Mouse (Mus musculus) forebrain, postnatal 0 days (tissue): ENCODE results near the gene Wdr64. TPM values are rescaled to one million over a fixed set of nuclear protein-coding genes. Genes with fewer than 3 reads are reported as not detected.

Experiments
- ATAC-seq: fragments of 200-750 bp; cut with Nextera tagmentation; 2 replicates; pipeline ENCODE4 v1.8.0; 2017; ENCODE audit warnings: mild to moderate bottlenecking, moderate library complexity
- DNase-seq: peaks from one replicate; pipeline ENCODE4 v3.0.0-alpha.2; 2015
- H3K27ac ChIP-seq: fragments of 300-500 bp; sonication (generic); 2 replicates; pipeline ENCODE4 v1.5.1; 2014; ENCODE audit warnings: low read depth, mild to moderate bottlenecking, antibody characterized with exemption, low read length, moderate library complexity, mixed read lengths
- H3K27me3 ChIP-seq: fragments of 300-500 bp; sonication (generic); 2 replicates; pipeline ENCODE4 v1.6.1; 2014; ENCODE audit warnings: mild to moderate bottlenecking, low read length, mixed read lengths; ENCODE audit not compliant: insufficient read depth
- H3K36me3 ChIP-seq: fragments of 300-500 bp; sonication (generic); 2 replicates; pipeline ENCODE4 v1.6.1; 2014; ENCODE audit warnings: mild to moderate bottlenecking, moderate library complexity; ENCODE audit not compliant: insufficient read depth
- H3K4me1 ChIP-seq: fragments of 300-500 bp; sonication (generic); 2 replicates; pipeline ENCODE4 v1.6.1; 2014; ENCODE audit warnings: antibody characterized with exemption; ENCODE audit not compliant: insufficient read depth
- H3K4me2 ChIP-seq: fragments of 300-500 bp; sonication (generic); 2 replicates; pipeline ENCODE4 v1.6.1; 2014; ENCODE audit warnings: low read depth, mild to moderate bottlenecking, moderate library complexity
- H3K4me3 ChIP-seq: fragments of 300-500 bp; sonication (generic); 2 replicates; pipeline ENCODE4 v1.5.1; 2014; ENCODE audit warnings: low read depth, low read length, mixed read lengths
- H3K9ac ChIP-seq: fragments of 300-500 bp; sonication (generic); 2 replicates; pipeline ENCODE4 v1.6.1; 2014; ENCODE audit warnings: mild to moderate bottlenecking
- H3K9me3 ChIP-seq: fragments of 300-500 bp; sonication (generic); 2 replicates; pipeline ENCODE4 v1.6.1; 2016; ENCODE audit warnings: low read length
- CTCF ChIP-seq: sonication (generic); IDR thresholded peaks from 2 replicates; pipeline ENCODE4 v1.5.1; 2016; ENCODE audit warnings: antibody characterized with exemption, control low read depth, low read depth
- WGBS: fragments of 180-500 bp; shearing (Covaris S2); extraction: QIAGEN DNeasy Blood & Tissue Kit; methylation state at CpG from one replicate; pipeline ENCODE4 v1.1.7; 2014; 5-methylcytosine and 5-hydroxymethylcytosine counted together
- polyA plus RNA-seq: library from polyadenylated mRNA; unstranded; fragments of >200 nt; fragmentation: Nextera tagmentation; extraction: Ambion mirVana; gene quantifications from 2 replicates; pipeline ENCODE4 v1.2.1, GENCODE M21; 2015
- total RNA-seq: library from RNA; depleted of rRNA; stranded (reverse); fragments of >200 nt; gene quantifications from 2 replicates; pipeline ENCODE4 v1.2.3, GENCODE M21; 2014

Gene Wdr64
- total and polyA plus RNA-seq, 2 experiments from 2014 or later: not detected

DNA sequence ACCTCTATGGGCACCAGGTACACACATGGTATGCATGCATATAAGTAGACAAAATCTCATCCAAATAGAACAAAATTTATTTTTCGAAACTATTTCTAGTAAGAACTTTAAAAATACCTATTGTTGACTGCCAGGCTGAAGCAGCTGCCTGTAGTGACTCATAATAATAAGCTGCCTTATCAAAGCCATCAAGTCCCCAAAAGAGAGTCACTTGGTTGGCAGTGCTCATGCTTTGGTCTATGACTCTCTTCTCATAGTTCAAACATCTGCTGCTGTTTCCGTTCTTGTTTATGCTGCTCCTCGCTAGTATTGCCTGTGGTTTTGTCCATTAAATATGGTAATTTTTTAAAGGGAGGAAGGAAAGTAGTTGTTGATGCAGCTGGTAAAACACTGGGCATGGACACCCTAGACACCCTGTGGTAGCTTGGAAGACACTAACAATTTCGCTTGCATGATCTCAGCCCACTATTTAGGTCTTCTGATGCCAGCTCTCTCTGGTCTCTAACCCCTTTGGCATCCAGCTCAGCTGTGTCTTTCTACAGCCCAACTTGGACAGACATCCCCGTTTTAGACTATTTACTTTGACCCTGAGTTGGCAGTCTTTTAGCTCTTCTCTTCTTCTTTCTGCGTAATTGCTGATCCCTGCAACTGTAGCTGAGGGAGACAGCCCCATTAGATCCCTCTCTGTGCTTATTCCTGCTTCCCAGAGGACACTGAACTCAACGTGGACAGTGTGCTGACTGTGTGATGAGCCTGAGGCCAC is 24.6 kb upstream of the Wdr64 start:
- no peaks in the 10 kb centered on the region for H3K27me3 ChIP-seq
- H3K27ac ChIP-seq: no peak overlapping the region
- DNase-seq: no peak
- TF ChIP-seq CTCF: no peak
- H3K4me2 ChIP-seq: no peak overlapping the region
- no peaks in the 10 kb centered on the region for H3K36me3 ChIP-seq
- no peaks in the 10 kb centered on the region for H3K4me1 ChIP-seq
- no peak overlapping the region for H3K4me3 ChIP-seq
- WGBS: 76% methylated on average over 7 of the region's 7 CpGs
- no peak overlapping the region for H3K9ac ChIP-seq
- no peak for ATAC-seq
- no peaks in the 10 kb centered on the region for H3K9me3 ChIP-seq

DNA sequence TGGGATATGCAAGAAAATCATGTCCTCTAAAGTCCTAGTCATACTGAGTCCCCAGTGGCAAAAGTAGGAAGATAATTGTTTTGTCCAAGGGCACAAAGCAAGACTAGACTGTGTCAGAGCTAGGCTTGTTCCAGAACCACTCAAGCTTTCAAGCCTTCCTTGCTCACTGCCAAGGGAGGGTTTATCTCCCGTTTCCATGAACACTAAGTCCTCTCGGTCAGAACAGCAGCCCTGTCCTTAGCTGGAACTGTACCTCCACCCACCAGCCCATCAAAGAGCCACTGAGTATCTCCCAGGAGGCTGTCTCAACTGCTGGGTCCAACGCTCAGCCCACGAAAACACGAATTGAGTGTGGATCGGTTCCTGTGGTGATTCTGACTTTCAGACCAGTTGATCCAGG is 23.3 kb upstream of the Wdr64 start:
- Histone ChIP-seq H3K4me1 (no peaks in the 10 kb centered on the region), H3K9me3 (no peaks in the 10 kb centered on the region), H3K27ac (no peak overlapping the region), H3K9ac (no peak overlapping the region), H3K4me2 (no peak overlapping the region), H3K36me3 (no peaks in the 10 kb centered on the region), H3K4me3 (no peak overlapping the region), H3K27me3 (no peaks in the 10 kb centered on the region)
- WGBS: 86% methylated on average over 6 of the region's 6 CpGs
- TF ChIP-seq CTCF: no peak
- DNase-seq (no peak), ATAC-seq (no peak)

DNA sequence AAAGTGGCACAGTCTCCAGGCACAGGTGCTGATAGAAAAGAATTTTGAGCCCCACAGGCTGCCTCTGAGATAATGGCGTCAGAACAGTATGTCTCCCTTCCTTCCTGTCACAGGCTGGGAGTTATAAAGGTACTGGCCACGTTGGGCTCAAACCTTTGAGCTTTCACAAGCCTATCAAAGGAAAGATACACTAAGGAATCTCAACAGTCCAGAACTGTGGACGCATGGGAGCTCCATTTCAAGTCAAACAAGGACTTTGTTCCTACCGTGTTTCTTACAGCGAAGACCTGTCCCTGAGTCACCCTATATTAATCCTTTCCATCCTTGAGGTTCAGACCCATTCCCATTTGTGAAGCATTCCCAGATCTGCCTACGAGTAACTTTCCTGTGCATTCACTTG is 20.9 kb upstream of the Wdr64 start:
- Histone ChIP-seq H3K4me2 (no peak overlapping the region), H3K27me3 (no peaks in the 10 kb centered on the region), H3K4me3 (no peak overlapping the region), H3K27ac (no peak overlapping the region), H3K4me1 (no peaks in the 10 kb centered on the region), H3K9me3 (no peaks in the 10 kb centered on the region), H3K36me3 (no peaks in the 10 kb centered on the region), H3K9ac (no peak overlapping the region)
- ATAC-seq (no peak), DNase-seq (no peak)
- 88% methylated on average over 6 of the region's 6 CpGs for WGBS
- TF ChIP-seq CTCF: no peak

DNA sequence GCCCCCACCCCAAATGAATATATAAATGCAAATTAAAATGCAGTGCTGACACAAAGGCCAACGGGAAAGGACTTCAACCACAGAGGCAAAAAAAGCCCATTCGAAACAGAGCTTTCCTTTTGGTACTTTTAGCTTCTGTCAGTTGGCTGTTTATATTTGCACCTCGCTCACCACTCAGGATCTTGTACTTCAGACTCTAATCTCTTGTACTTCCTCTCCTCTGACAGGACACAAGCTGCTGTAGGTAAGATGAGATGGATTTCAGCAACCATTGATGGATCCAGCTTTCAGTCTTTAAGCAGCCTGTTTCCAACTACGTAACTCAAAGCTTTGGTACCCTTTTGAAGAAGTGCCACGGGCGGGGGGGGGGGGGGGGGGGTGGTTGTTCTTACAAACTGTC is 17.4 kb upstream of the Wdr64 start:
- Histone ChIP-seq H3K4me1 (no peaks in the 10 kb centered on the region), H3K27ac (no peak overlapping the region), H3K9me3 (no peaks in the 10 kb centered on the region), H3K4me2 (no peak overlapping the region), H3K9ac (no peak overlapping the region), H3K4me3 (no peak overlapping the region), H3K27me3 (no peaks in the 10 kb centered on the region), H3K36me3 (no peaks in the 10 kb centered on the region)
- TF ChIP-seq CTCF: no peak
- 80% methylated on average over 6 of the region's 6 CpGs for WGBS
- ATAC-seq (no peak), DNase-seq (no peak)

DNA sequence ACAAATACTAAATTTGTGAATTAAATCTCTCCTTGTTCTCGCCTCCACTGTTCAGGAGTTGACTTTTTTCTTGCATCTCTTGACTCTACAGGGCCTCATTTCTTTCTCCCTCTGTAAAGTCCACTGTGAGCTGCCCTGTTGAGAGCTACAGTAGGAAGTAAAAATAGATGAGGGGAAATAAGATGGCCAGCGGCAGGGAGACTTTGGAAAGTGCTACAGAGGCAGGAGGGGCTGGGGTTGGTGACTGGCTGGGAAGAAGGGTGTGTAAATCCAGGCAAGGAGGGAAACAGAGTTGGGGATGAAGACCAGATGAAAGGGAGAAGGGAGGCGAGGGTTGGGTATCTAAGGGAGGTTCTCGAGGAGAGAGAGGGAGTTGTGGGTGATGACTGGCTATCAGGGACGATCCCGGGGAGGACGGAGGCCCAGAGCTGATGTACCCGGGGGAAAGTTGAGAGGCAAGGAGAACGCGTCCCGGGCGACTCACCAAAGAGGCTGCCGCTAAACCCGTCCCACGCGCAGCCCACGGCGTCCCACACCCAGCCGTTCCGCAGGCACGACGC is 6.6 kb upstream of the Wdr64 start:
- H3K4me2 ChIP-seq: peak overlapping the region; percentile 95
- H3K27me3 ChIP-seq: no peaks in the 10 kb centered on the region
- H3K9ac ChIP-seq: peak overlapping the region; percentile 82
- WGBS: 1% methylated on average over 22 of the region's 22 CpGs
- no peak; the same call in 1 of the 2 replicates for ATAC-seq
- no peak for TF ChIP-seq CTCF
- peaks cover 5% of the 10 kb centered on the region for H3K4me1 ChIP-seq
- H3K36me3 ChIP-seq: peaks cover 5% of the 10 kb centered on the region; the same call in 1 of the 2 replicates
- H3K9me3 ChIP-seq: no peaks in the 10 kb centered on the region
- peak overlapping the region; percentile 90 for H3K4me3 ChIP-seq
- peak overlapping the region; percentile 84; the same call in 1 of the 2 replicates for H3K27ac ChIP-seq
- DNase-seq: no peak

DNA sequence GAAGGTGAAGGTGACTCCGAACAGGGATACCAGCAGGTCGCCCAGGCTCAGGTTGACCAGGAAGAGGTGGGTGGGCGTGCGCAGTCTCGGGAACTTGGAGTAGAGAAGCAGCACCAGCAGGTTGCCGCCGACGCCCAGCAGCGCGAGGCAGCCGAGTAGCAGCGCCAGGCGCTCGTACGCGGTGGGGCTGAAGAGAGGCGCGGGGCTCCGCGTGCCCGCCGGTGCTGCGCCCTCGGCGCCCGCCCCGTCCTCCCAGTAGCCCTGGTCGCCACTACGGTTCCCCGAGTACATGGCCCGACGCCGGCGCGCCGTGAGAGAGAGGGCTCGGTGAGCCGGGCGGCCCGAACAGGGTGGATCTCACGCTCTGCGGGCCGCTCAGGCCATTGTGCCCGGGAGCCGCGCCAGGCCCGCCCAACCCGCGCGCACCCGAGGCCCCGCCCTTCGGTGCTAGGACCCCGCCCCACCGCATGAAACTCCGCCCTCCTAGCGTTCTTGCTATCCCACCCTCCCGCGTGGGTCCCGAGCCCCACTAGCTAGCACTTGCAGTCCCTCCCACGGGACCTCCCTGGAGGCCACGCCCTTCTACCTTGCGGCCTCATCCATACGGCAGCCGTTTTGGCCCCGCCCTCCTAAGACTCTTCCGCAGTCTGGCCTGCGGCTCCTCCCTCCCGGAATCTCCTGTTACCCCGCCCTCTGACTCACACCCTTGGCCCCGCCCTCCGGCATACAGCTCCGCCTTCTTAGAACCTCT is 6.0 kb upstream of the Wdr64 start, which contains the start of the genes Opn3 and Chml:
Gene Opn3, minus strand, starts transcription at position 531 of the 751 bp plus-strand sequence.
Gene Chml, minus strand, starts transcription at position 656 of the 751 bp plus-strand sequence.
- 1% methylated on average over 73 of the region's 73 CpGs for WGBS
- TF ChIP-seq CTCF: no peak
- peak; percentile 94 for ATAC-seq

More for the DNA sequence above, 6.0 kb upstream of the Wdr64 start, which contains the start of the genes Opn3 and Chml:
- H3K27me3 ChIP-seq: no peaks in the 10 kb centered on the region
- peak within 1 kb of the TSS; percentile 90 for H3K4me3 ChIP-seq
- H3K9ac ChIP-seq: peak within 1 kb of the TSS; percentile 82
- DNase-seq: peak; percentile 96
- peaks cover 5% of the 10 kb centered on the region; the same call in 1 of the 2 replicates for H3K36me3 ChIP-seq
- H3K4me2 ChIP-seq: peak within 1 kb of the TSS; percentile 95
- peak within 1 kb of the TSS; percentile 84 for H3K27ac ChIP-seq
- peaks cover 5% of the 10 kb centered on the region for H3K4me1 ChIP-seq
- H3K9me3 ChIP-seq: no peaks in the 10 kb centered on the region
